Mouse (Mus musculus): ENCODE results near the gene Ngfr.

The Ngfr gene

GRCm38 (mm10) chr11:95567936-95568715, 19.4 kb downstream of the Ngfr start:
- no peak for DNase-seq (ENCODE audit: low spot score)

DNA sequence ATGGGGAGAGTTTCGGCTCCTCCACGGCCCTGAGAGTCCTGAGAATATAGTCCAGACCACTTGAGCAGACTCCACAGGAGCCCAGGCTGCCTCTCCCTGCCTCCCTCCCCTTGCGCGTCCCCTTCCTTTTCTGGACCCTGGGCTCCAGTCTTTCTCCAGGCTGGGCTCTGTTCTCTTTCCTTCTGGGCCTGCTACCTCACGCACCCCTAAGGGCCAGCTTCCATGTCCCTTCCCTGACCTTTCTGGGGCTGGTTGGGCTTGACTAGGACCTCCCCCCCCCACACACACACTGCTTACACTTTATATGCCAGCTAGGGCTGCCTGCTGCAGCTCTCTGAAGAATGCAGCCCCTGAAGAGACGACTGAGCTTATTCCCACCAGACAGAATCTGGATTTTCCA, 20.2 kb downstream of the Ngfr start:
- DNase-seq (ENCODE audit: low spot score): no peak

GRCm38 (mm10) chr11:95565327-95565726, 22.2 kb downstream of the Ngfr start:
- DNase-seq (ENCODE audit: low spot score): no peak

GRCm38 (mm10) chr11:95563849-95564248, 23.7 kb downstream of the Ngfr start:
- no peak for DNase-seq (ENCODE audit: low spot score)

- peak; percentile 76 for DNase-seq (ENCODE audit: low spot score)
Observed at GRCm38 (mm10) chr11:95560773-95561172, 26.8 kb downstream of the Ngfr start.

DNA sequence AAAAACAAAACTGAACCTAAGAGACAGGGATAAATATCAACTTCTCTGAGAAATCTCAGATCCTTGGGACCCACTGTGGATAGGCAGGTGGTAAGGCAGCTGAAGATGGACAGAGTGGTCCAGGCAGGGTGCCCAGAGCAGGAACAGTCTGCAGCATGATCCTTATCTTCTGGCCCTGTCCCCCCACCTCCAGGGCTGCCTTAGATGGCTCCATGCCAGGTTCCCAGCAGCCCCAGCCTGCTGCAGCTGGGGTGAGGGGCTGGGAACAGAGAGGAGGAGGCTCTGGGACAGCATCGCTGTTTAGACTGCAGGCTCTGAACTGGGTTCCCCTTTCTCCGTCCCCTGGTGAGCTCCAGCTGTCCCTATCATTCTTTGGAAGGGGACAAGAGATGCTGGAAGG, 27.8 kb downstream of the Ngfr start:
- DNase-seq (ENCODE audit: low spot score): no peak

DNA sequence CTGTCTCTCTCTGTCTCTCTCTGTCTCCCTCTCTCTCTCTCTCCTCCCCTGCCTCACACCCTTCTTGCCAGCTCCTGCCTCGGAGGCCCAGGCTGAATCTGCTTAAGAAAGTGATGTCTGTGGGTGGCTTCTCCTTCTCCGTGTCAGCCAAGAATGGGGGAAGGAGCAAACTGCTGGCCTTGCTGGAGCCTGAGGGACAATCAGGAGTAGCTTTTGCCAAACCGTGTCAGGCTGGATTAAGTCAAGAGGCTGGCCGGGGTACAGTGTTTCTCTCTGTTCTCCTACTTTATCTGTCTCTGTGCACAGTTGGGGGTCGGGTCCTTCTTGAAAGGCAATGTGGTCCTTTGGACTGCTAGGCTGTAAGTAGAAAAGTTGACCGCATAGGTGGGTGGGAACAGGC, 29.8 kb downstream of the Ngfr start:
- DNase-seq (ENCODE audit: low spot score): no peak

DNA sequence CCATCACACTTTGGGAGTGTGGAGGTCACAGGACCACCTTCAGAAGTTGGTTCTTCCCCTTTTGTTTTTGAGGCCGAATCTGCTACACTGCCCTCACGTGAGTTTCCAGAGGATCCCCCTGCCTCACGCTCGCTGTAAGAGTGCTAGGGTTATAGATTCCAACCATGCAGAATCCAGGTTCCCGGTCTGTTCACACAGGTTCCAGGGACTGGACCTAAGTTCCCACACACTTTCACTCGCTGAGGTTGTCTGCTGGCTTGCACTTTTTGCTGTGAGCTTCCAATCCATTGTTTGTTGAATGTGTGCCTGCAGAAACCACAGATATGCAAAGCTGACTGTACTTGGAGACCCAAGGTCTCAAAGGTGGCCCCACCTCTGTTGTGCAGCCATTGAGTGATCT, 30.5 kb downstream of the Ngfr start:
- DNase-seq (ENCODE audit: low spot score): no peak

DNA sequence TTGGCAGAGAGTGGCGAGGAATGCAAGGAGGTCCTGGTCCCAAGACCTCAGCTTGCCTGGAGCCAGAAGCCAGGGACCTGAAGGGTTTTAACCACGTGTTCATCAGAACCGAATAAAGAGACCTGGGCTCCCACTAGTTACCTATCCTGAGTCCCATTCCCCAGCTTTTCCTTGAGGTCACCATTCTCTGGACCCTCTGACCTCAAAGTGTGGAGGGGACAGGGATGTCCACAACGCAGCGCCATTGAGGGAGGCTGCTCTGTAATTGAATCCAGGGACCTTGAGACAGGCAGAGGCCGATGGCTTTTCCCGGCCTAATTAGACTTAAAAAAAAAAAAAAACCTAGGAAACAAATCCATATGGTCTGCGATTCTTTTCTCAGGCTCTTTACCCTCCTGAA, 32.3 kb downstream of the Ngfr start:
- DNase-seq (ENCODE audit: low spot score): no peak

DNA sequence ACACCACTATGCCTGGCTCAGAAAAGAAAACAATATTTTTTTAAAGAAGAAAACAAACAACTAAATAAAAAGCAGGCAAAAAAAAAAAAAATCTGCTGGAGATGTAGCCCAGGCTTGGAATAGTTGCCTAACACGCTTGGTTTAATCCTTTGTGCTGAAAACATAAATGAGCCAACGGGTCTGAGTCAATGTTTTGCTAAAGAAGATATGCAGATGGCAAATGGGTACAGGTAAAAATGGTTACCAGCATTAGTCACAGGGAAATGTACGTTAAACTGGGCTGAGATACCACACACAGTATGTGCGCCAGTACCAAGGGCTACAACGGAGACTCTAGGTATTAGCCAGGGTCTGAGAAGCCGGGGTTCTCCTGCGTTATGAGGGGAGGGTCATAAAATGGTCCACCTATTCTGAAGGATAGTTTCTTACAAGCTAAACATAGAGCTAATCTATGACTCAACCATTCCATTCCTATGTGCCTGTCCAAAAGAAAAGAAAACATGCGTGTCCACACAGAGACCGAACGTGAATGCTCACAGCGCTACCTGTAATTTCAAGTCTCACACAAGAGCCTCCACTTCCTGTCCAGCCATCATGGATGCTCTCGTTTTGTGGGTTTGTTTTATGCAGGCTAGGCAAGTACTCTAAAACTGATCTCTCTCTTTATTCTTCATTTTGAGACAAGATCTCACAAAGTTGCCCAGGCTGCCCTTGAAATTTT, 37.1 kb downstream of the Ngfr start:
- peak; percentile 57 for DNase-seq (ENCODE audit: low spot score)

DNA sequence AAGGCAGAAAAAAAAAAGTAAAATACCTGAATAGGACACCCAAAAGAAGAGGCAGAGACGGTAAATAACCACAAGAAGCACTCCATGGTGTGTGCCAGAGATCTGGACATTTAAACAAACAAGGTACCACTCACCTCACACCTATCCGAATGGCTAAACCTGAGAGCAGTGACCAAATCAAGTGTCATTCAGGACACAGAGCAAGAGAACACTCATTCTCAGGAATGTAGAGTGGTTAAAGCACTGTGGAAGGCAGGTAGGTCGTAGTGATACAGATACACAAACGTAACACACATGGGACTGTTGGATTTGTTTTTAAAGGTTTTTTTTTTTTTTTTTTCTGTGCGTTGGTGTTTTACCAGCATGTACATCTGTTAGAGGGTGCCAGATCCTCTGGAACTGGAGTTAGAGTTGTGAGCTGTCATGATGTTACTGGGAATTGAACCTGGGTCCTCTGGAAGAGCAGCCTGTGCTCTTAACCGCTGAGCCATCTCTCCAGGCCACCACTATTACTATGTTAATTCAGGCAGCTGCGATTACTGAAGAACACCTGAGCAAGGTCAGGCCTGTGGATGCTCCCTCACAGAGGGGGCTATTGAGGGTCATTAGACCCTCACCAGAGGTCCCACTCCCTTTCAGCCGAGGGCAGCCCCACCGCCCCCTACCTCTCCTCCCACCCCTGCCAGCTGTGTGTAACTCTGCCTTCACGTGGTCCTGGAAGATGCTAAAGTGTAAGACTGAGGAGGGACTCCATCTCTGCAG, 41.3 kb downstream of the Ngfr start:
- DNase-seq (ENCODE audit: low spot score): no peak

- DNase-seq (ENCODE audit: low spot score): no peak
Observed at GRCm38 (mm10) chr11:95544546-95545327, 42.8 kb downstream of the Ngfr start.

DNA sequence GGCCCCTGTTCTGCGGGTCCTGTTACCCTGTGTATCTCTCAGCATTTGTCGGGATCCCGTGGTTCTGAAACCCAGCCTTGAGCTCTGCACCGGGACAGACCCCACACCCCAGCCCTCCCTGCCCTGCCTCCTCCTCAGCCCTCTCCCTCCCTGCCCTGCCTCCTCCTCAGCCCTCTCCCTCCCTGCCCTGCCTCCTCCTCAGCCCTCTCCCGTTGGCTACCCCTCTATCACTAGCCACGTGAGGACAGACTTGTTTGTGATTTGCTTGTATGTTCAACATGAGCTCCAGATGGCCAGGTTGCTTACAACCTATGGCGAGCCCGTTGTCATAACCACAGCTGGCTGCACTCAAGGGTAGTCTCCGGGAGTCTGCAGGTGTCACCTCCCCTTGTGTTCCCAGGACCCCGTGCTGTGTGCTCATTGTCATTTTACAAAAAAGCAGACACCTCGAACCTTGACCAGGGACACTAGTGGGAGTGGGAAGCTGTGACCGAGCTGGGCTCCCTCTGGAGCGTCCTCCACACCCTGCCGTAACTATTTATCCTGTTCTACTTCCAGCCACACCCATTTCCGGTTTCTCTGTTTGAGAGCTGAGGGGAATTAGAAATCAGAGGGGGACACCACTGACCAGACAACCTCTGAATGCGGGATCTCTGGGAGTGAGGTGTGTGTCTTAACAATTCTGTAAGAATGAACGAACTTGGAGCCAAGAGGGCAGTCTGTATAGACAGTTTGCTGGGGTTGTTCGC, 46.7 kb downstream of the Ngfr start:
- no peak for DNase-seq (ENCODE audit: low spot score)

DNA sequence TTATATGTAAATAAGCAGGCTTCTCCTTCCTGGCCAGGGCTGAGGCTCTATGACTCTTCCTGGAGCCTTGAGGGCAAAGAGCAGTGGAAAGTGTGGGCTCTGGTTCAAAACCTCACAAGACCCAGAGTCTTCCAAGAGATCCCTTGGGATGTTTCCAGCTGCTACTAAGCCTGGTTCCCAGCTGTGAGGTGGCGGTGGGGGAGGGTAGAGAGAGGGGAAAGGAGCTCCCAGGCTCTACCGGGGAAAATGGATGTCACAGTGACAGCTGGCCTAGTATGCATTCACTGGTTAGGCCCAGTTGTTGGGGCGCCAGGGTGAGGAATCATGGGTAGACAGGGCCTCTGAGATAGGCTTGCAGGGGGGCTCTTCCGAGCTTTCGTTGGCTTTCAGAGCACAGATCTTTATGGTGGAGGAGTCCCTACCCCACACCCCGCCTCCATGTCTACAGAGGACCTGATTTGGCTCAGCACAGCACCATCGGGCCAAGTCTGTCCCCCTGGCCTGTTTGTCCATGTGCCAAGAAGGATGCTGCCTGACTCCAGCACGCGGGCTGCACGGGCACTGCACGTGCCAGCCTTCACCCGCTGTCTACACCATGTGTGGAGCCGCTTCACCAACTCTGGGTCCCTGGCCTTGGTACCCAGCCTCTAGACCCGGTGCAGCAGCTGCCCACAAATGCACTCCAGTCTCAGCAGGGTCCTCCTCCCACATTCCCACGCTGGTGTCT, 49.0 kb downstream of the Ngfr start:
- DNase-seq (ENCODE audit: low spot score): no peak

DNA sequence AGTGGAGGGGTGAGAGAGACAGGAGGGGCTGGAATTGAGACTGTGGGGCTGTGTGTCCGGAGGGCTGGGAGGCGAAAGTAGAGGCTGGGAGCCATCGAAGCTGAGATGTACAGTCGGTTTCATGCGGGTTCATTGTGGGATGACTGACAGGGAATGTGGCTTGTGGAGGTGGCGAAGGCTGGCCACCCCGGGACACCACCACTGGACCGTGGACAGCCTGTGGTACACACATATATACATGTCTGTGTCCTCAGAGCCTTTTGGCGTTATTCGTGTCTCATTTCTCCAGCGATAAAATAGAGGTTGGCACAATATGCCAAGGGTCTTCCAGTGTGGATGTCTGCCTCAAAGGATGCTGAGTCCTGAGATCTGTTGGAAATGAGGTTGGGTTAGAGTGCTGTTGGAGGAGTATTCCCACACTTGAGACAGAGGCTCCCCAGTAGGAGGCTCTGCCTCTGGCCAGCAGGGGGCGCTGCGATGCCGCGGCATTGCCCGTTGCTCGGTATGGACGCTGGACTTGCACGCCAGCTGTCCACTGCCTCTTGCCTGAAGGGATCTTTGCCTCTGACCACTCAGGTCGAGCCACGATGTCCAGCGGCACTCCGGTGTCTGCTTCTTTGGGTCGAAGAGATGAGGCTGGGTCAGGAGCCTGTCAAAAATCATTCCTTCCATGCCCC, 53.9 kb downstream of the Ngfr start:
- peak; percentile 93 for DNase-seq (ENCODE audit: low spot score)

DNA sequence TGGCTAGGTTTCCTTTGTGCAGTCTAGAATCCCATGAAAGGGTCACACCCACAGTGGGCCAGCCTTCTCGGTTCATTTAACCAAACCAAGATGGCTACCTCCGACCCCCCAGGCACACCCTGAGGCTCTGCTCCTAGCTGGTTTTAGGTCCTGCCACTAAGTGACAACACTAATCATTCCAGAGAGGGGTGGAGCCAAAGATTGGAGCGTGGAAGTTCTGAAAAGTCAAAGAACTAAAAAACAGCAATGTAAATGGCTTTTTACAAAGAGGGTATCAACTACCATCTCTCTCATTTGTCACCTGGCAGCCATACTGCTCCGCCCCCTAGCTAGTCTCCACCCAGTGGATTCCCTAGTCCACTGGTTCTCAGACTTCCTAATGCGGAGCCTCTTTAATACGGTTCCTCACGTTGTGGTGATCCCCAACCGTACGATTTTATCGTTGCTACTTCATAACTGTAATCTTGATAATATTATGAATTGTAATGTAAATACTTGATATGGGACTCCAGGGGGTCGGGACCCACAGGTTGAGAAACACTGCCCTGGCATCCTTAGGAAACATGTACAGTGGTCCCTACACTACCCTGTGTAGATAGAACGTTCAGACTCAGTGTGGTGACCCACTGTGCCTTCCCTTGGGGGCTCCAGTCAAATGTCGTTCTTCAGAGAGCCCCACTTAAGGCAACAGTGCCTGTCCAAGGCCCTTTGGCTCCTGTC, 55.0 kb downstream of the Ngfr start:
- DNase-seq (ENCODE audit: low spot score): no peak

- DNase-seq (ENCODE audit: low spot score): no peak
Observed at GRCm38 (mm10) chr11:95528231-95528630, 59.3 kb downstream of the Ngfr start.

GRCm38 (mm10) chr11:95527307-95527706, 60.2 kb downstream of the Ngfr start:
- no peak for DNase-seq (ENCODE audit: low spot score)

- DNase-seq (ENCODE audit: low spot score): peak; percentile 77
Observed at GRCm38 (mm10) chr11:95521563-95521962, 66.0 kb downstream of the Ngfr start.
